Mouse (Mus musculus) ES-Bruce4 (cell line): ENCODE results near the gene Hephl1.

Experiments used
- CTCF ChIP-seq: IDR thresholded peaks from one replicate; pipeline ENCODE4 v1.8.1; 2011; ENCODE audit warnings: low read depth, low read length
- EP300 ChIP-seq: IDR thresholded peaks from 2 replicates; pipeline ENCODE4 v1.6.1; 2011; ENCODE audit warnings: low read depth, low read length; ENCODE audit not compliant: insufficient read depth
- POLR2A ChIP-seq: IDR thresholded peaks from one replicate; pipeline ENCODE4 v1.8.1; 2011; ENCODE audit warnings: low read length; ENCODE audit not compliant: insufficient read depth

GRCm38 (mm10) chr9:15041556-15041955 lies 70.4 kb downstream of the Hephl1 start:
- TF ChIP-seq EP300: no peak
- TF ChIP-seq CTCF: no peak
- TF ChIP-seq POLR2A: no peak
